Mouse (Mus musculus) embryonic stem cell, embryonic (primary cell): ENCODE results near the gene Pip4k2b.

Experiments
- CTCF ChIA-PET, 4 experiments: fragments of 300-600 bp in 2 of 4; fragments of 350-600 bp in 2 of 4; sonication (Branson Sonifier 250); formaldehyde crosslinking; loops; one replicate each; lab custom pipeline; 2022; ENCODE audit warnings: inconsistent platforms in 2 of 4; lab: Charles Lee
- POLR2A ChIA-PET, 4 experiments: fragments of 300-600 bp in 2 of 4; fragments of 350-600 bp in 2 of 4; sonication (Branson Sonifier 250); formaldehyde crosslinking; loops; one replicate each; lab custom pipeline; 2022; ENCODE audit warnings: antibody characterized with exemption in 4 of 4, inconsistent platforms in 1 of 4; lab: Charles Lee

Gene Pip4k2b

GRCm38 (mm10) chr11:97698741-97699611 is 45.5 kb downstream of the Pip4k2b start:
- CTCF ChIA-PET = interaction anchor here (0.5 to 3.0 kb wide), 46 partner anchors 9 to 728 kb away, joined by 3 to 33 read pairs (median 4); partner anchors contain the start of genes Cisd3 (in 1 of the 4) and Pip4k2b (in 1 of the 4)
- POLR2A ChIA-PET = interaction anchor here (0.5 to 20.0 kb wide), 92 partner anchors 8 to 1227 kb away, joined by 3 to 941 read pairs (median 5); partner anchors contain the start of genes Cisd3 (in 4 of the 4), Epop (in 3 of the 4), Mllt6 (in 3 of the 4) and 1700001P01Rik (in 2 of the 4)

- POLR2A ChIA-PET = interaction anchor here (0.5 to 20.0 kb wide), 75 partner anchors 8 to 656 kb away, joined by 3 to 941 read pairs (median 5); partner anchors contain the start of genes Cisd3 (in 4 of the 4), Epop (in 3 of the 4), Mllt6 (in 3 of the 4) and 1700001P01Rik (in 2 of the 4)
- CTCF ChIA-PET = interaction anchor here (0.5 to 3.0 kb wide), 39 partner anchors 8 to 263 kb away, joined by 3 to 33 read pairs (median 4); partner anchors contain the start of genes Cisd3 (in 1 of the 4) and Pip4k2b (in 1 of the 4)
These were observed 46.5 kb downstream of the Pip4k2b start for GRCm38 (mm10) chr11:97697891-97698529.

DNA sequence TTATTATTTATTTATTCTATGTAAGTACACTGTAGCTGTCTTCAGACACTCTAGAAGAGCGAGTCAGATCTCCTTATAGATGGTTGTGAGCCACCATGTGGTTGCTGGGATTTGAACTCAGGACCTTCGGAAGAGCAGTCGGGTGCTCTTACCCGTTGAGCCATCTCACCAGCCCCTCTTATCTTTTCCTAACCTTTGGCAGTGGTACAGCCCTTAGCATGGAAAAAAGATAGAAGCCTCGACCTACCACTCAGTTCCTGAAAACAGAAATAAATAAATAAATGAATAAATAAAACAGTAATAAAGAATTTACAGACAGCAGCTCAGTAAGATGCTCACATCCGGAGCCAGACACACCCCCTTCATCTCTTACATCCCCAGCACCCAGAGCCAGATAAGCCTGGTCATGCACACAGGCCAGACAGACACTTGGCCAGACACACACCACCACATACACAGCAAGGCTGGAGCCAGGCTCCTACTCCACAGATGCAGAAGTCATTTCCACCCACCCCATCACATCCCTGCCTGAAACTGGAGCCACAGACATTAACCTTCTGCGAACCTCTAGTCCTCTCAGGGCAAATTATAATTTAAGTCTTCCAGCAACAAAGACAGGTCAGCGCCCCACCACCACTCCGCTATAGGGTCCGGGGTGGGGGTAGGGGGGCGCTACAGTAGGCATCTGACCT is 47.2 kb downstream of the Pip4k2b start:
- POLR2A ChIA-PET = interaction anchor here (0.5 to 20.0 kb wide), 54 partner anchors 8 to 316 kb away, joined by 3 to 941 read pairs (median 5); partner anchors contain the start of genes Cisd3 (in 3 of the 4), Epop (in 3 of the 4), Mllt6 (in 3 of the 4) and 1700001P01Rik (in 2 of the 4)
- CTCF ChIA-PET = interaction anchor here in 3 of 4 experiments (0.5 to 2.9 kb wide), 19 partner anchors 7 to 283 kb away, joined by 3 to 33 read pairs (median 5); partner anchors contain the start of gene Cisd3 (in 1 of the 3)

DNA sequence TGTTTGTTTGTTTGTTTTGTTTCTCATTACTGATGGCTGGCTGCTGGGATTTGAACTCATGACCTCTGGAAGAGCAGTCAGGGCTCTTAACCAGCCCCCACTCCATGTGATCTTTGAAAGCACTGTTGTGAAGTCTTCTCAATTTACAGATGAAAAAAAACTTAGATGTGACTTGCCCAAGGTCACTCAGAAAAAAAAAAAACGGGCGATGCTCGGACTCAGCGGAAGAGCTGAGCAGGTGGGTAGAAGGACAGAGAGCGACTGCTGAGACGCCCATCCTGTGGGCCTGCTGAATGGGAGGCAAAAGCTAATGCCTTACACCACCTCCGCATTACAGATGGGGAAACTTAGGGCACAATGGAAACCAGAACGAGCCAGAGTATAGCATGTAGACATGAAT is 47.8 kb downstream of the Pip4k2b start:
- ChIA-PET CTCF (interaction anchor here in 3 of 4 experiments (0.5 to 2.1 kb wide), 9 partner anchors 19 to 283 kb away, joined by 3 to 11 read pairs (median 5); no protein-coding TSS in a partner anchor), POLR2A (interaction anchor here (0.5 to 20.0 kb wide), 36 partner anchors 10 to 269 kb away, joined by 3 to 941 read pairs (median 6); partner anchors contain the start of genes Epop (in 3 of the 4), Cisd3 (in 2 of the 4), Mllt6 (in 2 of the 4) and 1700001P01Rik (in 1 of the 4))

- POLR2A ChIA-PET = interaction anchor here (0.5 to 20.0 kb wide), 30 partner anchors 9 to 268 kb away, joined by 3 to 941 read pairs (median 6); partner anchors contain the start of genes Cisd3 (in 2 of the 4), Mllt6 (in 2 of the 4) and 1700001P01Rik (in 1 of the 4)
- CTCF ChIA-PET = interaction anchor here in 2 of 4 experiments (0.6 to 2.1 kb wide), 8 partner anchors 17 to 129 kb away, joined by 3 to 11 read pairs (median 4); no protein-coding TSS in a partner anchor
These were observed 48.6 kb downstream of the Pip4k2b start for GRCm38 (mm10) chr11:97695712-97696401.

- ChIA-PET POLR2A (interaction anchor here in 3 of 4 experiments (0.6 to 20.0 kb wide), 20 partner anchors 8 to 220 kb away, joined by 3 to 941 read pairs (median 8); partner anchors contain the start of genes Cisd3 (in 2 of the 3), Mllt6 (in 2 of the 3) and Psmb3 (in 2 of the 3)), CTCF (interaction anchor here in 2 of 4 experiments (0.6 to 2.1 kb wide), 5 partner anchors 29 to 129 kb away, joined by 3 to 11 read pairs (median 3); no protein-coding TSS in a partner anchor)
These were observed 49.4 kb downstream of the Pip4k2b start for GRCm38 (mm10) chr11:97694921-97695711.

DNA sequence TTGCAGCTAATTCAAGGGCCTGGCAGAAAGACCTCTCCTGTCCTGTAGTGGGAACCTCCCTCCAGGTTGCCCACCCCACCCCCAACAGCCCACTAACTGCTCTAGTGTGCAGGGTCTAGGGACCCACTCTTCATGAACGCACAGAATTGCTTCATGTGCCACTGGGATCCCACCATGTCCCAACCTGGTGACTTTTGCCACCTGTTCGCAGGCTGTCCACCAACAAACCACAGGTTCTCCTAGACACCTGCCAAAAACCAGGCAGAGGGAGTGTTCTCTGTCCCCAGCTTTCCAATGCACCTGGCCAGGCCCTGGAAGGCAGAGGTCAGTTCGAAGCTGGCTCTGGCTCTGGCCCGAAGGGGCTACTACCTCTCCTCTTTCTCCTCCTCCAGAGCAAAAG is 50.1 kb downstream of the Pip4k2b start:
- CTCF ChIA-PET = interaction anchor here in 2 of 4 experiments (1.6 to 3.0 kb wide), 2 partner anchors 50 kb away, joined by 6 to 8 read pairs; no protein-coding TSS in a partner anchor
- POLR2A ChIA-PET = interaction anchor here in 2 of 4 experiments (1.1 to 20.0 kb wide), 13 partner anchors 8 to 62 kb away, joined by 3 to 941 read pairs (median 9); partner anchors contain the start of genes Mllt6 (in 2 of the 2) and Psmb3 (in 2 of the 2)

DNA sequence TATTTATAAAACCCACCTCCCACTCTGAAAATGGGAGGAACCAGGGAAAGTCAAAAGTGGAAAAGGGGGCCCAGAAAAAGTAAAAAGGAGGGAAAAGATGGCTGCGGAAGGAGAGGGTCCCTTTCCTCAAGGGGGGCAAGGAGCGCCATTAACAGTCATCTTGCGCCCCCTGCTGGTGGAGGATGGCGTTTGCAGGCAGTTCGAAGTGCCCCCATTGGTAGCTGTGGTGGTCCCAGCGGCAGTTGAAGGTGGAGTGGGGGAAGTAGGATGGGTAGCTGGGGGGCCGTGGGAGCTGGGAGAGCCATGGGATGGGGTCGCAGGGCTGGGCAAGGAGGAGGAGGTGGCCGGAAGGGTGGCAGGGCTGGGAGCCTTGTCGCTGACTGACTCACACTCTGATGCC is 54.6 kb downstream of the Pip4k2b start:
- ChIA-PET POLR2A (interaction anchor here (0.6 to 20.0 kb wide), 12 partner anchors 9 to 88 kb away, joined by 3 to 941 read pairs (median 5); partner anchors contain the start of gene Mllt6 (in 2 of the 4)), CTCF (interaction anchor here (0.6 to 5.1 kb wide), 29 partner anchors 8 to 882 kb away, joined by 3 to 46 read pairs (median 3); partner anchors contain the start of gene Psmb3 (in 2 of the 4))

- CTCF ChIA-PET = interaction anchor here in 3 of 4 experiments (1.3 to 2.0 kb wide), 8 partner anchors 10 to 55 kb away, joined by 4 to 14 read pairs (median 9); no protein-coding TSS in a partner anchor
- POLR2A ChIA-PET = interaction anchor here (1.1 to 2.1 kb wide), 39 partner anchors 7 to 600 kb away, joined by 3 to 46 read pairs (median 9); partner anchors contain the start of genes Pcgf2 (in 3 of the 4), Mllt6 (in 2 of the 4), 1700001P01Rik (in 1 of the 4) and Pip4k2b (in 1 of the 4)
These were observed 57.4 kb downstream of the Pip4k2b start for GRCm38 (mm10) chr11:97687061-97687460.

- ChIA-PET POLR2A (interaction anchor here (0.7 to 2.1 kb wide), 48 partner anchors 8 to 600 kb away, joined by 3 to 46 read pairs (median 8); partner anchors contain the start of genes Pcgf2 (in 3 of the 4), Psmb3 (in 3 of the 4), Mllt6 (in 2 of the 4) and 1700001P01Rik (in 1 of the 4)), CTCF (interaction anchor here in 3 of 4 experiments (0.5 to 2.0 kb wide), 13 partner anchors 9 to 1380 kb away, joined by 3 to 14 read pairs (median 6); no protein-coding TSS in a partner anchor)
These were observed 58.1 kb downstream of the Pip4k2b start for GRCm38 (mm10) chr11:97686322-97686908.

DNA sequence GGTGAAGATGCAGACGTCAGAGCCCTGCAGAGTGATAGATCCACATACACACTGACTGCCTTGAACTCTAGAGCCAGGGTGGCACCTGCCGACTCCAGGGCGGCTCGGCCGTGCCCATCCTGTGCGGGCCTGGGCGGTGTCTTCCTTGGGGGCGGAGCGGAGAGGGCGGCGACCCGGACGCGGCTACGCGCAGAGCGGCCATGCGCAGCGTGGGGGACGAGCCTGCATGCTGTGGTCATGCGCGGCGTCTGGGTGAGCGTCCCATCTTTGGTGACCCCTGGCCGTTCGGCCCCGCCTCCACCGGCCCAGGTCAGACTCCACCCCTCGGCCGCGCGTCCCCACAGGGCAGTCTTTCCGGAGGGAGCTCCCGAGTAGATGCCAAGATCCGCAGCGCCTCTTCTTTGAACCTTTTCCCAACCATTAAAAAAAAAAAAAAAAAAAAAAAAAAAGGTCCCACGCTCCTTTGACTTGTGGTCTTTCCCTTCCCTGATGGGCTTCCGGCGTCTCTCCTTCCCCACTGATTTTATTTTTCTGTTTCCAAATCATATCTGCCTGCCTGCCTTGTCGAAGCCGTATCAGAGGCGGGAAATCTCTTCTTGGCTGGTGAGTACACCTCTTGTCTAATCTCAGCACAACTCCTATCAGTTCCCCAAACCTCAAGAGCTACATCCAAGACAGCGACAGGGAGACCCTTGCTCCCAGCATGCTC is 58.7 kb downstream of the Pip4k2b start, which contains the start of gene Cisd3:
Gene Cisd3, plus strand, starts transcription at position 214 of the 709 bp plus-strand sequence.
- POLR2A ChIA-PET = interaction anchor here (0.7 to 2.1 kb wide), 46 partner anchors 8 to 599 kb away, joined by 3 to 46 read pairs (median 8); partner anchors contain the start of genes Pcgf2 (in 3 of the 4), Psmb3 (in 3 of the 4), Mllt6 (in 2 of the 4) and 1700001P01Rik (in 1 of the 4)
- CTCF ChIA-PET = interaction anchor here in 3 of 4 experiments (0.5 to 2.0 kb wide), 12 partner anchors 8 to 1381 kb away, joined by 3 to 14 read pairs (median 6); no protein-coding TSS in a partner anchor

- POLR2A ChIA-PET = interaction anchor here (0.6 to 29.4 kb wide), 25 partner anchors 9 to 265 kb away, joined by 3 to 941 read pairs (median 6); partner anchors contain the start of genes Mllt6 (in 2 of the 4), 1700001P01Rik (in 1 of the 4), Pcgf2 (in 1 of the 4) and Psmb3 (in 1 of the 4)
- CTCF ChIA-PET = interaction anchor here in 3 of 4 experiments (0.9 to 1.3 kb wide), 5 partner anchors 11 to 40 kb away, joined by 3 to 11 read pairs (median 5); no protein-coding TSS in a partner anchor
These were observed 59.7 kb downstream of the Pip4k2b start for GRCm38 (mm10) chr11:97684766-97685165.
